Mouse (Mus musculus) intestine, embryonic 16.5 days (tissue): ENCODE measurements around the gene Apex1. TPM values are rescaled to one million over a fixed set of nuclear protein-coding genes. Genes with fewer than 3 reads are reported as not detected.

Experiments used
- ATAC-seq: fragments of 200-750 bp; cut with Nextera tagmentation; 2 replicates; pipeline ENCODE4 v1.8.0; 2017; ENCODE audit warnings: moderate TSS enrichment, moderate library complexity
- H3K27ac ChIP-seq: fragments of 300-500 bp; sonication (generic); 2 replicates; pipeline ENCODE4 v1.5.1; 2014; ENCODE audit warnings: mild to moderate bottlenecking, low read length
- H3K27me3 ChIP-seq: fragments of 300-500 bp; sonication (generic); replicated peaks from 2 replicates; pipeline ENCODE4 v1.6.1; 2014; ENCODE audit warnings: low read length, control low read depth, mixed read lengths; ENCODE audit not compliant: control insufficient read depth, insufficient read depth
- H3K36me3 ChIP-seq: fragments of 300-500 bp; sonication (generic); 2 replicates; pipeline ENCODE4 v1.6.1; 2014; ENCODE audit warnings: low read length, control low read depth; ENCODE audit not compliant: control insufficient read depth, insufficient read depth
- H3K4me1 ChIP-seq: fragments of 300-500 bp; sonication (generic); 2 replicates; pipeline ENCODE4 v1.6.1; 2014; ENCODE audit warnings: low read length, control low read depth, mixed read lengths; ENCODE audit not compliant: control insufficient read depth, insufficient read depth
- H3K4me2 ChIP-seq: fragments of 300-500 bp; sonication (generic); 2 replicates; pipeline ENCODE4 v1.6.1; 2014; ENCODE audit warnings: low read depth, low read length, control low read depth
- H3K4me3 ChIP-seq: fragments of 300-500 bp; sonication (generic); 2 replicates; pipeline ENCODE4 v1.5.1; 2014; ENCODE audit warnings: mild to moderate bottlenecking, low read length
- H3K9ac ChIP-seq: fragments of 300-500 bp; sonication (generic); 2 replicates; pipeline ENCODE4 v1.6.1; 2014; ENCODE audit warnings: low read depth, low read length
- H3K9me3 ChIP-seq: fragments of 300-500 bp; sonication (generic); 2 replicates; pipeline ENCODE4 v1.6.1; 2016; ENCODE audit warnings: low read length, control low read depth; ENCODE audit not compliant: control insufficient read depth
- WGBS: fragments of 180-500 bp; shearing (Covaris S2); extraction: QIAGEN DNeasy Blood & Tissue Kit; methylation state at CpG from one replicate; pipeline ENCODE4 v1.1.7; 2014; 5-methylcytosine and 5-hydroxymethylcytosine counted together
- polyA plus RNA-seq: library from polyadenylated mRNA; unstranded; fragments of >200 nt; fragmentation: Nextera tagmentation; extraction: Ambion mirVana; gene quantifications from 2 replicates; pipeline ENCODE4 v1.2.1, GENCODE M21; 2015

The Apex1 gene
- polyA plus RNA-seq, 1 experiment from 2014 or later: 232 TPM

DNA sequence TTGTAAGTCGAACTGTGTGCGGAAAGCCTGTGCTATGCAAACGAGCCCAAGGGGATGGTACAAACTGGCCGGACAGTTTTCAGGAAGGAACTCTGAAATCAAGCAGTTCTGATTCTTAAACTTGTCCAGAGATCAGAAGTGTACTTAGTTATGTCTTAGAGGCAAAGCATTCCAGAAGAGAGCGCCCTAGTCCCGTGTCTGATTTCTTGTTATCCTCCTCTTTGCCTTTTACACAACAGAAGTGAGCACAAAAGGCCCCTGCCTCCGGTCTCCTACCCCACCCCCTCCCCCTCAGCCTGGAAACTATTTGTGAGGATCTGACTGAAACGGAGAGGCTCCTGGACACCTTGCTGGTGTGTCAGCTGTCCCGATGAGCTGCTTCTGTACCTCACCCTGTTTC lies 51.9 kb downstream of the Apex1 start:
- Histone ChIP-seq H3K27ac (no peak overlapping the region), H3K27me3 (no peaks in the 10 kb centered on the region), H3K4me2 (no peak overlapping the region), H3K4me1 (no peaks in the 10 kb centered on the region), H3K36me3 (no peaks in the 10 kb centered on the region), H3K9me3 (no peaks in the 10 kb centered on the region), H3K9ac (no peak overlapping the region), H3K4me3 (no peak overlapping the region)
- no peak for ATAC-seq
- WGBS: 31% methylated on average over 9 of the region's 9 CpGs

Other genes starting within 250 kb of the Apex1 start
- not detected in 2 replicates for gene Olfr747, start 231.8 kb upstream of the Apex1 start, polyA plus RNA-seq
- not detected in 2 replicates for gene Olfr748, start 217.6 kb upstream of the Apex1 start, polyA plus RNA-seq
- gene Olfr749, start 179.9 kb upstream of the Apex1 start, polyA plus RNA-seq: not detected in 2 replicates
- gene Ttc5, start 139.4 kb upstream of the Apex1 start, polyA plus RNA-seq: 52.6 and 60.4 TPM in 2 replicates
- not detected in 2 replicates for gene Ccnb1ip1, start 117.2 kb upstream of the Apex1 start, polyA plus RNA-seq
- gene Parp2, start 117.1 kb upstream of the Apex1 start, polyA plus RNA-seq: 56.4 and 60.6 TPM in 2 replicates
- gene Tep1, start 54.4 kb upstream of the Apex1 start, polyA plus RNA-seq: 12.6 and 16.0 TPM in 2 replicates
- gene Klhl33, start 27.5 kb upstream of the Apex1 start, polyA plus RNA-seq: 0.21 and 0.23 TPM in 2 replicates
- 131 and 133 TPM in 2 replicates for gene Osgep, start 75 bp upstream of the Apex1 start, polyA plus RNA-seq
- gene Pip4p1, start 5.9 kb downstream of the Apex1 start, polyA plus RNA-seq: 58.0 and 67.0 TPM in 2 replicates
- 111 and 116 TPM in 2 replicates for gene Pnp, start 6.1 kb downstream of the Apex1 start, polyA plus RNA-seq
- not detected in 2 replicates for gene Gm49342, start 19.5 kb downstream of the Apex1 start, polyA plus RNA-seq
- 3.7 and 5.3 TPM in 2 replicates for gene Pnp2, start 31.0 kb downstream of the Apex1 start, polyA plus RNA-seq
- gene Rnase10, start 82.8 kb downstream of the Apex1 start, polyA plus RNA-seq: 0.20 and 0.29 TPM in 2 replicates
- gene Rnase9, start 116.9 kb downstream of the Apex1 start, polyA plus RNA-seq: not detected in 2 replicates
- not detected in 2 replicates for gene Rnase11, start 125.2 kb downstream of the Apex1 start, polyA plus RNA-seq
- 0.37 and 0.54 TPM in 2 replicates for gene Rnase12, start 132.7 kb downstream of the Apex1 start, polyA plus RNA-seq
- gene Olfr750, start 149.5 kb downstream of the Apex1 start, polyA plus RNA-seq: not detected in 2 replicates
- gene Rnase4, start 166.1 kb downstream of the Apex1 start, polyA plus RNA-seq: 288 and 336 TPM in 2 replicates
- gene Ang, start 166.2 kb downstream of the Apex1 start, polyA plus RNA-seq: 76.1 and 85.7 TPM in 2 replicates
- gene Eddm3b, start 189.5 kb downstream of the Apex1 start, polyA plus RNA-seq: not detected in 2 replicates
- 1.5 and 1.6 TPM in 2 replicates for gene Rnase6, start 198.9 kb downstream of the Apex1 start, polyA plus RNA-seq
- 107 and 192 TPM in 2 replicates for gene Rnase1, start 221.8 kb downstream of the Apex1 start, polyA plus RNA-seq
- not detected in 2 replicates for gene Rnase2b, start 237.3 kb downstream of the Apex1 start, polyA plus RNA-seq